Mouse (Mus musculus): ENCODE results near the gene Aldh5a1. TPM values are rescaled to one million over a fixed set of nuclear protein-coding genes. Genes with fewer than 3 reads are reported as not detected.
A peak's percentile ranks its signal among the peaks of the same experiment; 100 is the strongest.

The Aldh5a1 gene
- polyA plus RNA-seq, 1 experiment from 2014 or later, result 8.1 TPM

- H3K27ac ChIP-seq (replicated peaks), result no peak overlapping the region
- H3K36me3 ChIP-seq, result peaks cover 14% of the 10 kb centered on the region
- 92% methylated on average over 5 of the region's 5 CpGs for WGBS
- no peak overlapping the region for H3K4me3 ChIP-seq
- no peak overlapping the region for H3K9ac ChIP-seq (replicated peaks)
- no peaks in the 10 kb centered on the region for H3K4me1 ChIP-seq
- no peaks in the 10 kb centered on the region for H3K9me3 ChIP-seq
- H3K27me3 ChIP-seq, result no peaks in the 10 kb centered on the region
- no peak overlapping the region for H3K4me2 ChIP-seq (replicated peaks)
- no peak for ATAC-seq (replicated peaks)
These were observed 13.5 kb downstream of the Aldh5a1 start for GRCm38 (mm10) chr13:24923991-24924390.

- no peak overlapping the region for H3K4me2 ChIP-seq (replicated peaks)
- H3K4me1 ChIP-seq, result no peaks in the 10 kb centered on the region
- H3K27ac ChIP-seq (replicated peaks), result no peak overlapping the region
- no peak for ATAC-seq (replicated peaks)
- no peaks in the 10 kb centered on the region for H3K27me3 ChIP-seq
- H3K9ac ChIP-seq (replicated peaks), result no peak overlapping the region
- H3K9me3 ChIP-seq, result no peaks in the 10 kb centered on the region
- H3K36me3 ChIP-seq, result peaks cover 26% of the 10 kb centered on the region
- 93% methylated on average over 6 of the region's 6 CpGs for WGBS
- no peak overlapping the region for H3K4me3 ChIP-seq
These were observed 16.2 kb downstream of the Aldh5a1 start for GRCm38 (mm10) chr13:24921281-24921680.

GRCm38 (mm10) chr13:24920333-24920977 is 17.0 kb downstream of the Aldh5a1 start:
- no peak overlapping the region for H3K4me2 ChIP-seq (replicated peaks)
- peaks cover 26% of the 10 kb centered on the region for H3K36me3 ChIP-seq
- no peak overlapping the region for H3K9ac ChIP-seq (replicated peaks)
- no peak overlapping the region for H3K27ac ChIP-seq (replicated peaks)
- H3K4me1 ChIP-seq, result no peaks in the 10 kb centered on the region
- no peak overlapping the region for H3K4me3 ChIP-seq
- ATAC-seq (replicated peaks), result peak; percentile 96
- 31% methylated on average over 5 of the region's 5 CpGs for WGBS
- no peaks in the 10 kb centered on the region for H3K27me3 ChIP-seq
- H3K9me3 ChIP-seq, result no peaks in the 10 kb centered on the region

GRCm38 (mm10) chr13:24915831-24916230 is 21.6 kb downstream of the Aldh5a1 start:
- no peaks in the 10 kb centered on the region for H3K4me1 ChIP-seq
- ATAC-seq (replicated peaks), result no peak
- H3K27me3 ChIP-seq, result no peaks in the 10 kb centered on the region
- H3K4me2 ChIP-seq (replicated peaks), result no peak overlapping the region
- no peak overlapping the region for H3K9ac ChIP-seq (replicated peaks)
- 71% methylated on average over 13 of the region's 13 CpGs for WGBS
- H3K4me3 ChIP-seq, result no peak overlapping the region
- H3K36me3 ChIP-seq, result peaks cover 23% of the 10 kb centered on the region; the same call in 1 of the 2 replicates
- H3K27ac ChIP-seq (replicated peaks), result no peak overlapping the region
- H3K9me3 ChIP-seq, result no peaks in the 10 kb centered on the region

GRCm38 (mm10) chr13:24914915-24915314 is 22.5 kb downstream of the Aldh5a1 start:
- 96% methylated on average over 4 of the region's 4 CpGs for WGBS
- no peaks in the 10 kb centered on the region for H3K27me3 ChIP-seq
- no peak for ATAC-seq (replicated peaks)
- H3K4me2 ChIP-seq (replicated peaks), result no peak overlapping the region
- H3K27ac ChIP-seq (replicated peaks), result no peak overlapping the region
- H3K36me3 ChIP-seq, result peaks cover 27% of the 10 kb centered on the region; the same call in 1 of the 2 replicates
- H3K4me3 ChIP-seq, result no peak overlapping the region
- H3K4me1 ChIP-seq, result no peaks in the 10 kb centered on the region
- H3K9ac ChIP-seq (replicated peaks), result no peak overlapping the region
- no peaks in the 10 kb centered on the region for H3K9me3 ChIP-seq

- H3K4me2 ChIP-seq (replicated peaks), result no peak overlapping the region
- H3K27ac ChIP-seq (replicated peaks), result no peak overlapping the region
- no peaks in the 10 kb centered on the region for H3K4me1 ChIP-seq
- no peak for ATAC-seq (replicated peaks)
- WGBS, result 93% methylated on average over 7 of the region's 7 CpGs
- H3K4me3 ChIP-seq, result no peak overlapping the region
- no peaks in the 10 kb centered on the region for H3K9me3 ChIP-seq
- peaks cover 21% of the 10 kb centered on the region; the same call in 1 of the 2 replicates for H3K36me3 ChIP-seq
- H3K9ac ChIP-seq (replicated peaks), result no peak overlapping the region
- no peaks in the 10 kb centered on the region for H3K27me3 ChIP-seq
These were observed 23.9 kb downstream of the Aldh5a1 start for GRCm38 (mm10) chr13:24913576-24913975.

- Histone ChIP-seq H3K4me1 (no peaks in the 10 kb centered on the region), H3K9me3 (no peaks in the 10 kb centered on the region), H3K4me2 (replicated peaks) (no peak overlapping the region), H3K36me3 (peaks cover 7% of the 10 kb centered on the region; the same call in 1 of the 2 replicates), H3K27ac (replicated peaks) (no peak overlapping the region), H3K9ac (replicated peaks) (no peak overlapping the region), H3K4me3 (no peak overlapping the region), H3K27me3 (no peaks in the 10 kb centered on the region)
- 95% methylated on average over 1 of the region's 1 CpGs for WGBS
- ATAC-seq (replicated peaks), result no peak
These were observed 28.3 kb downstream of the Aldh5a1 start for GRCm38 (mm10) chr13:24909112-24909511.

GRCm38 (mm10) chr13:24906831-24907570 is 30.5 kb downstream of the Aldh5a1 start:
- Histone ChIP-seq H3K9me3 (no peaks in the 10 kb centered on the region), H3K27ac (replicated peaks) (no peak overlapping the region), H3K4me3 (no peak overlapping the region), H3K9ac (replicated peaks) (no peak overlapping the region), H3K4me2 (replicated peaks) (no peak overlapping the region), H3K27me3 (no peaks in the 10 kb centered on the region), H3K4me1 (no peaks in the 10 kb centered on the region), H3K36me3 (peaks cover 3% of the 10 kb centered on the region; the same call in 1 of the 2 replicates)
- 64% methylated on average over 11 of the region's 11 CpGs for WGBS
- no peak for ATAC-seq (replicated peaks)

GRCm38 (mm10) chr13:24905422-24905821 is 32.0 kb downstream of the Aldh5a1 start:
- no peaks in the 10 kb centered on the region for H3K27me3 ChIP-seq

GRCm38 (mm10) chr13:24903412-24903811 is 34.0 kb downstream of the Aldh5a1 start:
- WGBS, result 81% methylated on average over 6 of the region's 6 CpGs

More at GRCm38 (mm10) chr13:24905422-24905821, 32.0 kb downstream of the Aldh5a1 start:
- WGBS, result 91% methylated on average over 12 of the region's 12 CpGs
- peaks cover under 1% of the 10 kb centered on the region; the same call in 1 of the 2 replicates for H3K36me3 ChIP-seq
- no peak overlapping the region for H3K9ac ChIP-seq (replicated peaks)
- H3K9me3 ChIP-seq, result no peaks in the 10 kb centered on the region
- H3K27ac ChIP-seq (replicated peaks), result no peak overlapping the region
- no peak for ATAC-seq (replicated peaks)
- H3K4me3 ChIP-seq, result no peak overlapping the region
- H3K4me1 ChIP-seq, result no peaks in the 10 kb centered on the region
- no peak overlapping the region for H3K4me2 ChIP-seq (replicated peaks)

GRCm38 (mm10) chr13:24901916-24902315 is 35.5 kb downstream of the Aldh5a1 start:
- WGBS, result 85% methylated on average over 2 of the region's 2 CpGs
- H3K27ac ChIP-seq (replicated peaks), result no peak overlapping the region
- ATAC-seq (replicated peaks), result no peak

More at GRCm38 (mm10) chr13:24903412-24903811, 34.0 kb downstream of the Aldh5a1 start:
- Histone ChIP-seq H3K4me1 (no peaks in the 10 kb centered on the region), H3K9ac (replicated peaks) (no peak overlapping the region), H3K9me3 (no peaks in the 10 kb centered on the region), H3K27me3 (no peaks in the 10 kb centered on the region), H3K4me2 (replicated peaks) (no peak overlapping the region), H3K4me3 (no peak overlapping the region), H3K36me3 (no peaks in the 10 kb centered on the region), H3K27ac (replicated peaks) (no peak overlapping the region)
- ATAC-seq (replicated peaks), result no peak

GRCm38 (mm10) chr13:24893880-24894279 is 43.6 kb downstream of the Aldh5a1 start:
- Histone ChIP-seq H3K4me2 (replicated peaks) (no peak overlapping the region), H3K4me3 (no peak overlapping the region), H3K36me3 (no peaks in the 10 kb centered on the region), H3K27me3 (no peaks in the 10 kb centered on the region), H3K9me3 (no peaks in the 10 kb centered on the region), H3K27ac (replicated peaks) (no peak overlapping the region), H3K4me1 (no peaks in the 10 kb centered on the region), H3K9ac (replicated peaks) (no peak overlapping the region)
- WGBS, result 87% methylated on average over 2 of the region's 2 CpGs
- ATAC-seq (replicated peaks), result no peak

More at GRCm38 (mm10) chr13:24901916-24902315, 35.5 kb downstream of the Aldh5a1 start:
- Histone ChIP-seq H3K9ac (replicated peaks) (no peak overlapping the region), H3K4me3 (no peak overlapping the region), H3K27me3 (no peaks in the 10 kb centered on the region), H3K36me3 (no peaks in the 10 kb centered on the region), H3K9me3 (no peaks in the 10 kb centered on the region), H3K4me1 (no peaks in the 10 kb centered on the region), H3K4me2 (replicated peaks) (no peak overlapping the region)

All from forebrain, embryonic 15.5 days (tissue).